Mouse (Mus musculus): ENCODE results near the gene A430089I19Rik.

The A430089I19Rik gene

DNA sequence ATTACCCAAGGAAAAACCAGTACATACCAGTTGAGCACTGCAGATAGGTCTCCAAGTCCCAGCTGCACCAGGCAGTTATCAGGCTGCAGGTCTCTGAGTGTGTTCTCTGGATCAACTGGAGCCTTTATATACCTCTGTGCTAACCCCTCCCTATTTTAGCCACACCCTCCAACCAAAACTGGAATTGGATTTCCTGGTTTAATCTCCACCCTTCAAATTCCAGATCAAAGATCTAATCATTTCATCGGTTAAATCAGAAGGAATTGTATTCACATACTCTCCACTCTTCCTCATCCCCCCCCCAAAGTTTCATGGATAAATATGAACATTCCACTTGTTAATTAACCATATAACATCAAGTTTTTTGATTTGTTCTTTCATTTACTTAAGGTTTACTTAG, at the start of gene A430089I19Rik:
Gene A430089I19Rik (minus strand): TSS at position 101 of the 400 bp plus-strand sequence.
- 91% methylated on average over 1 of the region's 1 CpGs for WGBS

GRCm38 (mm10) chr5:94339449-94339848, 32.9 kb upstream of the A430089I19Rik start, which contains the start of gene AA792892:
TSS of gene AA792892 (plus strand) at chr5:94339749.
- WGBS, result no CpG with 5 or more reads among the region's 2 CpGs

DNA sequence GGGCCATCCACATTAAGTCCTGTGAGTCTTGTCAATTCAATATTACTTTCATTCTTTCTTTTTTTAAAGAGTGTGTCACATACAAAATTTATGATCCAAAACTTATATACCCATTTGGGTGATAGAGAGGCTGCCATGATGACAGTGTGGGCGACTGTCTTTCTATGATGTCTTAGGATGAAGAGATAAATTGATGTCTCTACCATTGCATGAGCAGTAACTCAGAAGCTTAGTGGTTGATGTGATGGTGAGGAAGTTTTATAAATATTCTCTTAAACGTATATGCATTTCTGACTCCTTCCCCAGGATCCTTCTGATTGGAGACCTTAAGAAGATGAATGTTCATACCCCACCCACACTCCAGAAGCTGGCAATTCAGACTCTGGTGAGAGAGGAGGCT, 7.5 kb upstream of the A430089I19Rik start, which contains the start of gene Gm6502:
Gene Gm6502 (plus strand): TSS at position 301 of the 400 bp plus-strand sequence.
- WGBS, result no CpG with 5 or more reads among the region's 2 CpGs

Data from cerebral cortex, adult 2 months (tissue).